Mouse (Mus musculus): Measurements from ENCODE around the gene Enthd1.

DNA sequence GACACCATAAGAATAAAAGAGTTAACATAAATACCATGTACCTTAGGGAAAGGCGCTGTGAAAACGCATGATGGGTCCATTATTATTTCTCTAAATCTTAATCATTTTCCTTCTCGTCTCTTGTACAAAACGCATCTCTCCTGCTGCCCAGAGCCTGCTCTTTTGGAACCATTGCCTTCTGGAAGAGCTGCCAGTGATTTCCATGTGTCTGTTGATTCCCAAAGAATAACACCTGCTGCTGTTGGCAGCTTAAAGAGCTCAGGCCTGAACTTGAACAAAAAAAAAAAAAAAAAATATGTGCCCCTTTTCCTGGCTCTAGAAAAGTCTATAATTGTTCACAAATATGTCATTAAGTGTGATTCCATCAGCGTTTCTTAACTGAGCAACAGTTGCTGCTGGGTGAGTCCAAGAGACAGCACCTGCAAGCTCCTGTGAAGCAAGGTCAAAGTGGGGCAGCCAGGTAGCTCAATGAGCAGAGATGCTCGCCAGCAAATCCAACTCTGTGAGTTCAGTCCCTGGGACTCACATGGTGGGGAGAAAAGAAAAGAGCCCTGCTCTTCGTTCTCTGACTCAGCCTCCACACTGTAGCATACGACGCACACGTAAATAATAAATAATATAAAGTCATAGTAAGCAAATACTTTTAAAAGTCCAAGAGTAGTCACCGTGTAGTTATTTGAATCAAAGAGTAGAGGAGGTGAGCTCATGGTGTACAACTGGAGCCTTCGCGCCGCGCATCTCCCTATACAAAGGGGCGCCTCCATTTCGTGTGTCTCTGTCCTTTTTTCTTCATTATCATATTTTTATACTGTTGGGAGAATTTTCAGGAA is 9.5 kb upstream of the Enthd1 start:
- TF ChIP-seq CTCF (IDR thresholded peaks at IDR 0.05; ENCODE audit: control insufficient read depth, insufficient read depth, insufficient replicate concordance, low read depth, low read length) (no peak), POLR2A (IDR thresholded peaks at IDR 0.05; ENCODE audit: control insufficient read depth, low read depth, low read length) (no peak)

Measured in testis, adult 2 months (tissue).